Mouse (Mus musculus) olfactory bulb, adult 2 months (tissue): Measurements from ENCODE around the gene Nup93. TPM values are rescaled to one million over a fixed set of nuclear protein-coding genes. Genes with fewer than 3 reads are reported as not detected.
A peak's percentile ranks its signal among the peaks of the same experiment; 100 is the strongest.

Experiments used
- H3K27ac ChIP-seq: fragments of 200-500 bp; 2 replicates; pipeline ENCODE4 v1.5.1; 2012; ENCODE audit warnings: low read depth, low read length; ENCODE audit not compliant: insufficient read depth
- H3K4me1 ChIP-seq: fragments of 200-500 bp; 2 replicates; pipeline ENCODE4 v1.6.1; 2012; ENCODE audit warnings: low read length; ENCODE audit not compliant: control insufficient read depth, insufficient read depth
- H3K4me3 ChIP-seq: fragments of 200-500 bp; 2 replicates; pipeline ENCODE4 v1.5.1; 2012; ENCODE audit warnings: mild to moderate bottlenecking, low read depth, low read length, moderate library complexity; ENCODE audit not compliant: insufficient read depth
- CTCF ChIP-seq: fragments of 200-500 bp; IDR thresholded peaks from 2 replicates; pipeline ENCODE4 v1.5.1; 2012; ENCODE audit warnings: low read depth, mild to moderate bottlenecking, low read length, moderate library complexity; ENCODE audit not compliant: insufficient read depth
- POLR2A ChIP-seq: fragments of 200-500 bp; IDR thresholded peaks from 2 replicates; pipeline ENCODE4 v1.6.1; 2012; ENCODE audit warnings: mild to moderate bottlenecking, low read depth, low read length, moderate library complexity; ENCODE audit not compliant: insufficient read depth
- WGBS: fragments of 180-500 bp; shearing (Covaris S2); methylation state at CpG from one replicate; pipeline ENCODE4 v1.1.7; 2018; 5-methylcytosine and 5-hydroxymethylcytosine counted together
- polyA plus RNA-seq: library from polyadenylated mRNA; stranded (reverse); fragments of >200 nt; gene quantifications from 2 replicates; pipeline ENCODE4 v1.2.4, GENCODE M21; 2012; ENCODE audit warnings: low replicate concordance; ENCODE audit not compliant: missing spikeins, insufficient read depth, insufficient read length

Nup93 gene
- polyA plus RNA-seq, 1 experiment: not detected

DNA sequence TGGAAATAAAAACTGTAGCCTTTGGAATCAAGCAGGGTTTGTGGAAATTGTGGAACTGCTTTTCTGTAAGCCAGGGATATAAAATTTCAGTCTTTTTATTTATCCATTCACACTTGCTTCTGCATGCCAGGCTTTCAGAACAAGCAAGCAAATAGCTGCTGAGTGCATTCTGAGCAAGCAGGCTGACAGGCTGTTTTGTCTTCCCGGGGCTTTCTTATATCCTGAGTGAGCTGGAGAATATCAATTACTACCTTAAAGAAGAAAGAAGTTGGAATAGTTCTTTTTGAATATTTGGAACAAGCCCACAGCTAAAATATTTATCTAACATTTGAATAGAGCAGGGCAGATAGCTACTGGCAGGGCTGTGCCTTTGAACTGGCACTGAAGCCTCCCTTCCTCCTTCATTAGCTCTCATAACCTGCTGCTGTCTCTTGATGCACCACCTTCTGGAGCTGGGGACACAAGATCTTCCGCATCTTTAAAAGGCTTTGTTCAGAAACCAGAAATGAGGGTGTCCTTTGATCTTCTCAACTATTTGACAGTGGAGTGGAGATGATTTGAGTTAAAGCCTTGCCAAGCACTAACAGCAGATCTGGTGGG is 35.6 kb downstream of the Nup93 start:
- H3K4me3 ChIP-seq: no peak overlapping the region
- no peak for TF ChIP-seq POLR2A
- no peak for TF ChIP-seq CTCF
- 28% methylated on average over 2 of the region's 2 CpGs for WGBS
- no peak overlapping the region for H3K27ac ChIP-seq
- peaks cover 2% of the 10 kb centered on the region; the same call in 1 of the 2 replicates for H3K4me1 ChIP-seq

DNA sequence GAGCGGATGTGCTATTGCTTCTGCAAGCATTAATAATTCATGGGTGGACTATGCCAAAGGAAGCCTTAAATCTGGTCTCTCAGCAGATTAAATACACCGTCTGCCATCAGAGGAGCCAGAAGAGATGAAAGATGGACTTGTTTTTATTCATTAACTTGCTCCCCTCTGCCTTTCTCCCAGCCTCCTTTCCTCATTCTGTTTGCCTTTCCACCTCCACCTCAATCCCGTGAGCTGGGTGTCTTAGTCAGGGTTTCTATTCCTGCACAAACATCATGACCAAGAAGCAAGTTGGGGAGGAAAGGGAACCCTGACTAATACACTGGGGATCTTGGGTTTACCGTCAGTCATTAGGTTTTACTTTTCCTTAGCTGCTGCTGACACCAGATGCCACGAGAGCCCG is 44.5 kb downstream of the Nup93 start:
- 61% methylated on average over 6 of the region's 6 CpGs for WGBS
- TF ChIP-seq CTCF (no peak), POLR2A (no peak)
- Histone ChIP-seq H3K4me1 (no peaks in the 10 kb centered on the region; the same call in 1 of the 2 replicates), H3K27ac (no peak overlapping the region), H3K4me3 (no peak overlapping the region)

GRCm38 (mm10) chr8:94262626-94263297 is 48.4 kb downstream of the Nup93 start:
- no peak overlapping the region for H3K27ac ChIP-seq
- WGBS: 55% methylated on average over 3 of the region's 3 CpGs

DNA sequence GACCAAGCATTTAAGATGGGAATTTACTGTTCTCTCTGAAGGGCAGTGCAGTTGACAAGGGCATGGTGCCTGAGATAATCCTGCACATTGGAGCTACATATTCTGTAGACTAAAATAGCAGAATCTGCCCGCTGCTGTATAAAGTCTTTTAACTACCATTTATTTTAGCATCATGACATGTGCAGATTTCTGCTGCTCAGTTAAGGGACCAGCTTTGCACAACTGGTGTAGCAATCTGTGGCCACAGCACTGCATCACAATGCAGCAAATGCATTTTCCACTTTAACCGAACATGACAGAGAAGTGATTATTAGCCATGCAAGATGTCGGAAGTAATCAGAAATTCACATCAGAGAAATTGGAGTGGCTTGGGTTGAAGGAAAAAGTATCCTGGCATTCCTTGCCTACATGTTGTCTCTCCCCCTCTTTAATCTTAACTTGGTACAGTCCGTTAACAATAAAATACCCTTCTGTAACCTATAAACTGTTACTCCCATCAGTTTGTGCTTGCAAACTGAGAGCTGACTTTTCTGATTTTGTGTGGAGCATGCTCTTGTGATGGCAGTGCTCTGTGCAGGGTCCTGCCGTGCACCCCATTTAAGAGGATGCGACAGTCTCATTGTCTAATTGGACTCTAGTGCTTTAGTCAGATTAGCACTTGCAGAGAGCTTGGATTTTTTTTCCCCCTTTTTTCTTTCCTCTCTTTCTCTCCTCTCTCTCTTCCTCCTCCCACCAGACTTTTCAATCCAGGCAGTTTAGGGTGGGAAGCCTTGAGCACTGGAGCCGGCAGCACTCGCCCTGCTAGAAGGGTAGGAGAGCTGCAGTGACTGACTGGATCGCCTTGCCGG is 52.2 kb downstream of the Nup93 start:
- H3K27ac ChIP-seq: peak overlapping the region; percentile 88

More at GRCm38 (mm10) chr8:94262626-94263297, 48.4 kb downstream of the Nup93 start:
- no peak for TF ChIP-seq POLR2A
- TF ChIP-seq CTCF: no peak
- H3K4me3 ChIP-seq: no peak overlapping the region
- no peaks in the 10 kb centered on the region; the same call in 1 of the 2 replicates for H3K4me1 ChIP-seq

DNA sequence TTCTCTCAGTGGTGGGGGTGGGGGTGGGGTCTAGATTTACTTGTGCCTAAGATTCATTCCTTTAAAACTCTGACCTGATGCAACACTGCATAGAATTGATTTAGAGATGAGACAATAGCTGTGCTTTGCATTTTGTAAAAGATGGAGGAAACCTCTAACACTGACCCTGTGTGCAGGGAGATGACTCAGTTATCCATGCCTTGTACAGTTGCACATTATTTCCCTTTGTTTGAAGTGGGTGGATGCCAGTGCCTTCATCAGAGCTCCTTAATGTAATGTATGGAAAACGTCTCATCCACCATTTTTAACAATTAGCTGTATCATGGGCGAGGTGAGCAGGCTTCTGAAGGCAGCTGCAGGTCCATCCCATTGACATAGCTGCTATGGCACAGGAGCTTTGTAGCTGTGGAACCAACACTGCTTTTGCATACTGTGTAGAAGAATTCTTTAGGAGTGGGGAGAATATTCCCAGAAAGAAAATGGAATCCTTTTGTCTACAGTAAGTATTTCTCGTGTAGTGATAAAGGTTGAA is 54.1 kb downstream of the Nup93 start:
- H3K27ac ChIP-seq: peak overlapping the region; percentile 93
- 30% methylated on average over 3 of the region's 3 CpGs for WGBS
- peaks cover 15% of the 10 kb centered on the region for H3K4me1 ChIP-seq
- TF ChIP-seq CTCF: no peak
- no peak for TF ChIP-seq POLR2A
- peak overlapping the region; percentile 55 for H3K4me3 ChIP-seq

More for the DNA sequence above, 52.2 kb downstream of the Nup93 start:
- Histone ChIP-seq H3K4me1 (peaks cover 6% of the 10 kb centered on the region), H3K4me3 (peak overlapping the region; percentile 58)
- WGBS: 10% methylated on average over 10 of the region's 10 CpGs
- TF ChIP-seq CTCF (no peak), POLR2A (peak; percentile 41; the same call in 1 of the 2 replicates)

DNA sequence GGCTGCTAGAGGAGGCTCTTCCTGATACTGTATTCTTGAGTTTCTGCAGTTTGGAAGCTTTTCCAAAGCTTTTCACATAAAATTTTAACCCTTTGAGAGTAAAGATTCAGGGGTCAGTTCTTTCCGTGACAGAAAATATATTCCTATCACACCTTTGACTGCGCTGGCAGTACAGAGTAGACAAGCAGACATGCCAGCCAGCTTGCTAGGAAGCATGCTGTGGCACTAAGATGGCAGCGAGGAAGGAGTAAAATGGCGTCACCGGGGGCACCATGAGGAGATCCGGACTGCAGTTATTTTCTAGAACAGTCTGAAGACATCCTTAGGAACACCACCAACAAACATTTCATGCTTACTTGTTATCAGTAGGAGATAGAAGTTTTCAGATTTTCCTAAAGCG is 55.9 kb downstream of the Nup93 start:
- 68% methylated on average over 7 of the region's 7 CpGs for WGBS
- Histone ChIP-seq H3K27ac (peak overlapping the region; percentile 70; the same call in 1 of the 2 replicates), H3K4me3 (peak overlapping the region; percentile 11; the same call in 1 of the 2 replicates)

DNA sequence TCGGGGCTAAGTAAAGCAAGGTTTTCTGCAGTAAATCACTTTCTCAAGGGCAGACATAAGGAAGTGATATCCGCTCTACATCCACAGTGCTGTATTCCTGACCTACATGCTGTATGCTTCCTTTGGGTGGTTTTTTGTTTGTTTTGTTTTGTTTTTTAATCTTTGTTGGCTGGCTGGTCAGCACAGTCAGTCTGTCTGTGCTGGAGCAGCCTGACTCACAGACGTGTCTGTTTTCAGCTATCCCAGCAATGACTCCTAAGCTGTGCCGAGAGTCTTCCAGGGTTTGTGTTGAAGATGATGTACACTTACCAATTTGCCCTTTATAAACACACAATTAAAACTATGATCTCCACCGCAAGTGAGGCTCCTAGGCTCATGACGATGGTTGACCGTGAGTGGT is 56.7 kb downstream of the Nup93 start:
- Histone ChIP-seq H3K4me3 (no peak overlapping the region), H3K4me1 (peaks cover 17% of the 10 kb centered on the region), H3K27ac (no peak overlapping the region)
- TF ChIP-seq POLR2A (no peak), CTCF (no peak)
- WGBS: 63% methylated on average over 7 of the region's 7 CpGs

More for the DNA sequence above, 55.9 kb downstream of the Nup93 start:
- peaks cover 17% of the 10 kb centered on the region for H3K4me1 ChIP-seq
- TF ChIP-seq POLR2A (no peak), CTCF (no peak)

DNA sequence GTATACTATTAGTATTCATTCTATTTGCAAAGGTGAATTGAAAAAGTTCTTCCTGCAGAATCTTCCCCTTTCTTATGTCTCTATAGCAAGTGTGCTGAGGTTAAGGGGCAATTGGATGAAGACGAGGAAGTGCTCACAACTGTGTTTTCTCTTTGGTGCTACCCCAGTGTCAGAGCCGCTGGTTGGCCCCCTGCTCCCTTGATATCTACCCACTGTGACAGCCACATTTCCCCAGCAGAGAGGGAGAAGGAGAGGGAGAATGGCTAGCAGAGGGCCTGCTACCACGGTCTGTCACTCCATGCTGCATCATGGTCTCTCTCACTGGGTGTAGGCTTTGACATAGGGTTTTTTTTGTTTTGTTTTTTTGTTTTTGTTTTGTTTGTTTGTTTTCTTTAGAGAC is 58.2 kb downstream of the Nup93 start:
- WGBS: 86% methylated on average over 3 of the region's 3 CpGs
- no peak overlapping the region for H3K4me3 ChIP-seq
- TF ChIP-seq POLR2A (no peak), CTCF (no peak)
- peaks cover 17% of the 10 kb centered on the region for H3K4me1 ChIP-seq
- no peak overlapping the region for H3K27ac ChIP-seq
